Mouse (Mus musculus) lung, postnatal 10 days (tissue): ENCODE measurements around the gene Glb1.
A peak's percentile ranks its signal among the peaks of the same experiment; 100 is the strongest.
"Not testable (repeated sequence)": the region's sequence is repeated elsewhere in the genome, so short reads cannot be mapped to it uniquely, and the experiment has no call there.

Source experiments
- DNase-seq: peaks from one replicate; pipeline ENCODE4 v3.0.0; 2021

Glb1 gene

GRCm38 (mm10) chr9:114502711-114503427 lies 102.0 kb downstream of the Glb1 start:
- DNase-seq, result no peak

- DNase-seq, result no peak
Observed at GRCm38 (mm10) chr9:114504816-114505215, 103.9 kb downstream of the Glb1 start, which contains the start of gene Ccr4. Gene Ccr4, minus strand, starts transcription at chr9:114504916.

- DNase-seq, result no peak
Observed at GRCm38 (mm10) chr9:114506564-114506963, 105.7 kb downstream of the Glb1 start.

- DNase-seq, result no peak
Observed at GRCm38 (mm10) chr9:114507421-114507820, 106.5 kb downstream of the Glb1 start.

GRCm38 (mm10) chr9:114509785-114510184 lies 108.9 kb downstream of the Glb1 start:
- no peak for DNase-seq

DNA sequence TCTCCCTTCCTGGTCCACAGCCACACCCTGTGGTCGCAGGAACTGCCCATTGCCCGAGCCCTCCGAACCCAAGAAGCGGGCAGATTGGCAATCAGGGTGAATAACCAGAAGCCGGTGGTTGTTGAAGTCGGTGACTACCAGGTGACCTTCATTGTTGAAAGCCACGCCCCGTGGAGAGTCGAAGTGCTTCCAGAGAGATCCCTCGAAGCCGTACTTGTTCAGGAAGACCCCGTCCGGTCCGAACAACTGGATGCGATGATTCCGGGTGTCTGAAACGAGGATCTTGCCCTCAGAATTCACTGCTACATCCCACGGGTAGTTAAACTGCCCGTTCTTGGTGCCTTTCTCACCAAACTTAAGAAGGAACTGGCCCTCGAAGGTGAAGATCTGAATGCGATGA lies 112.0 kb downstream of the Glb1 start:
- DNase-seq, result no peak

- DNase-seq, result peak; percentile 43
Observed at GRCm38 (mm10) chr9:114515364-114515763, 114.5 kb downstream of the Glb1 start, which contains the start of gene C130032M10Rik. Gene C130032M10Rik, plus strand, starts transcription at chr9:114515697.

- no peak for DNase-seq
Observed at GRCm38 (mm10) chr9:114517924-114518497, 117.1 kb downstream of the Glb1 start.

DNA sequence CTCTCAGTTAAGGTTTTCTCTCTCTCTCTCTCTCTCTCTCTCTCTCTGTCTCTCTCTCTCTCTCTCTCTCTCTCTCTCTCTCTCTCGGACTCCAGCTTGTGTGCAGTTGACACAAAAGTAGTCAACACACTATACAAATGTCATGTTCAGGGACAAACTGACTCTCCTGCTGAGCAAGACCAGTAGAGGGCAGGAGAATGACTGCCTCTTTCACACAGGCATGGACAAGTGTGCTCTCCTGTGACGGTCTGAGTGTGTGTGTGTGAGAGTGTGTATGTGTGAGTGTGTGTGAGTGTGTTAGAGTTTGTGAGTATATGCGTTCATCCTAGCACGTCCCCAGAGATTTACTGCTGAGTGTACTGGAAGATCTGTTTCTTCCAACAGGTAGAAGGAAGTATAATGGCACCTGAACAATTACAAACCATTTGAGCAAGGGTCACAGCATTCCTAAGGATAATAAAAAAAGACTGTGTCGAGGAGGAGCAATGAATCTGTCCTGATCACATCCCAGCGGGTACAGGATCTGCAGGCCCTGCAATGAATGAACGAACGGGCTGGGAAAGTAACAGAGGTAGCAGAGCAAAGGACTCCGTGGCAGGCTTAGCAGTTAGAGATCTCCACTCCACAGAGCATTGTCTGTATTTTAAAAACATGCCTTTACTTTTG lies 118.1 kb downstream of the Glb1 start:
- no peak for DNase-seq

GRCm38 (mm10) chr9:114520529-114520928 lies 119.7 kb downstream of the Glb1 start:
- DNase-seq, result not testable (repeated sequence)

- DNase-seq, result no peak
Observed at GRCm38 (mm10) chr9:114522041-114522440, 121.2 kb downstream of the Glb1 start.

GRCm38 (mm10) chr9:114522501-114522900 lies 121.6 kb downstream of the Glb1 start:
- no peak for DNase-seq
